Mouse (Mus musculus) kidney, adult 9 months (tissue): Measurements from ENCODE around the gene Rtl8b.
"Not testable (repeated sequence)": the region's sequence is repeated elsewhere in the genome, so short reads cannot be mapped to it uniquely, and the experiment has no call there.

Experiments used
- DNase-seq: peaks from one replicate; pipeline ENCODE4 v3.0.0; 2022

Rtl8b gene

DNA sequence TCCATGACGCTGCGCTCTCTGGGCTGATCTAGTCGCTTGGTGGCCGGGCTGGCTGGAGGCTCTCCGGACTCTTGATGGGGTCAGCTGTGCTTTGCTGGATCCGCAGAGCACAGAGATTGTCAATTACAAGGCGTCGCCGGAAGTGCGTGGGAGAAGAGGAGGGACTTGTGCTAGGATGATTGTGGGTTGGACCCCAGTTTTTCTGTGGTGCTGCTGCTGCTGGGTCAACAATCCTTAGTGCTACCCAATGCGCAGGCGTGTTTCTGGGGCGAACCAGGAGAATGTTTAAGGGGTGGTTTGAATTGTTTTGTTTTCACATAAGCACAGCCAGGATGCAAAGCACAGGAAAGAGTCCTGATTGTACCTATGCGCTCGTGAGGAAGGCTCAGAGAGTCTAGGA lies at the start of gene Rtl8b:
Rtl8b (minus strand) TSS at position 115 of the 400 bp plus-strand sequence.
- peak; percentile 84 for DNase-seq

DNA sequence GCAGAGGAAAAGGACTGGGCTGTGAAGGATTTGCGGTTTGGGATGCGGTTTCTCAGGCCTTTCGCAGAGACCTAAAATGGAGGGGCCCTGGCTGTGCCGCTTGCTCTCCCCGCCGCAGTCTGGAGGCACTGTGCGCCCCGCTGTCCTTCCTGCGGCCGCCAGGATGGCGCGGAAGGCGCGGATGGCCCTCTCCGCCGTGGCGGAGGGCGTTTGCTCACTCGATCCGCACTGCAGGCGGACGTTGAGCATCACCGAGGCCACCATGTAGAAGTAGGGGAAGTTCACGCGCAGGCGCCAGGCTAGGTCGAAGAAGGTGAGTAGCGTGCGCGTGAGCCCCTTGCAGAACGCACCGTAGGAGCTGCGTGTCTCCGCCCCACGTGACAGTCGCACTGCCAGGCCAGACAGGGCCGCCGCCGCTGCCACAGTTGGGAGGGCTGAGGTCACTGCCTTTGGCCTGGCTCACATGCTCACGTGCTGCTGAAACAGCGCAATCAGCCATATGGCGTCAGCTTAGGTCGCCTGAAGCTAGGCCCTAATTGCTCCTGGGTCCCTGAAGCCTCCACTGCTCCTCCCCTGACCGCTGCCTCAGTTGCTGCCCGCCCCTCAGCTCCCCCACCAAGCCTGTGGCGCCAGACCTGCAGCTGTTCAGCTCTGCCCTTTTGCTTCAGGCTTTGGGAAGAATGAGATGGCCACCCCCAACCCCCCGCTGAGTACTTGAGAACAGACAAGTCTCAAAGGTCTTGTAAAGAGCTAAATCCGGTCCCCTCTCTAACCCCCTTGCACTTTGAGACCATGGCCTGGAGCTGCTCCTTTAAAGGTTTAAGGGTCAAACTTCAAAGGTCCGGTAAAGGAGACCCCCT lies 46.3 kb upstream of the Rtl8b start:
- peak; percentile 80 for DNase-seq

DNA sequence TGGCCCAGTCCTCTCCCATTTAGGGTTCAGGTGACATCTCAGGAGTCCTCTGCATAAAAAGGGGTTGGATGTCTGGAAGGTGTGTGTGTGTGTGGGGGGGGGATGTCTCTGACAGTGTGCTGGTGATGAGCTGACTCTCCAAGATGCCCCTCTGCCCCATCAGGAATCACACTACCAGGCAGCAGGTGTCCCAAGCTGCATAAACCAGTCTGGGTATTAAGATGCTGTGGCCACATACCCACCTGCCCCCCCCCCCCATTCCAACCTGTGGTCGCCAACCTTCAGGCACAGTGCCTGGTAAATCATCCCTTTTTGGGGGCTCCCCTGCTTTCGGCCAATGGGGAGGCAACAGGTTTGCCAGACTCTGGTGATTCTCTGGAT lies 45.7 kb upstream of the Rtl8b start:
- no peak for DNase-seq

DNA sequence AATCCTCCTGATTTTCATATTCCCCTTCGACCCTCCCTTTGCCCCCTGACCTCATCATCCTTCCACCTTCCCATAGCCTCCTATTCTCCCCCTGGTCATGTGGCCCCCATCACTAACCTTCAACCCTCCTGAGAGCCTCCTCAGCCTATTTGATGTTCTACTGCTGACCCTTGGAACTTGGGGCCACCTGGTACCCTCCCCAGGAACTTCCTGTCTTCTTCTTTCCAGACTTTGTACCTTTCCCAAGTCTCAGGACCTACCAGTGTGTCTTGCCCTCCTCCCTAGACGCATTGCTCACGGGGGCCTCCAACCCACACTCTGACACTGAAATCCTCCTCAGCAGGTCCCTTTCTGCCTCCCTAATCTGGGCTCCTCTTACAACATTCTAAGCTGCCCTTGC lies 32.5 kb upstream of the Rtl8b start:
- DNase-seq, result peak; percentile 49

DNA sequence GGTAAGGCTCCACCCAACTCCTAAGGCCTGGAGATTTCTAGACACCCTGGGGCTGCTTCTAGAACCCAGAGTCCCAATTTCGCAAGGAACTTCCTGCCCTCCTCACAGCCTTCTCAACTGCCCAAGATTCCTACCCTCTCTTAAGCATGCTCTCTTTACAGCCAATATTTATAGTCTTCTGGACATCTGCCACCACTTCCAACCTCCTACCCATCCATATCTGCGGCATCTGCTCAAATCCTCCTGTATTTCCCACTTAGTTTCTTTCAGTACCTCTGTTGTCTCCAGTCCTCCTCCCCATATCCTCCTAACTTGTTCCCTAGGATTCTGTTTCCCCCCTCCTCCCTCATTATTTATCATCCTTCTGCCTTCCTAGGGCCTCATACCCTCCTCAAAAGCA lies 29.0 kb upstream of the Rtl8b start:
- no peak for DNase-seq

DNA sequence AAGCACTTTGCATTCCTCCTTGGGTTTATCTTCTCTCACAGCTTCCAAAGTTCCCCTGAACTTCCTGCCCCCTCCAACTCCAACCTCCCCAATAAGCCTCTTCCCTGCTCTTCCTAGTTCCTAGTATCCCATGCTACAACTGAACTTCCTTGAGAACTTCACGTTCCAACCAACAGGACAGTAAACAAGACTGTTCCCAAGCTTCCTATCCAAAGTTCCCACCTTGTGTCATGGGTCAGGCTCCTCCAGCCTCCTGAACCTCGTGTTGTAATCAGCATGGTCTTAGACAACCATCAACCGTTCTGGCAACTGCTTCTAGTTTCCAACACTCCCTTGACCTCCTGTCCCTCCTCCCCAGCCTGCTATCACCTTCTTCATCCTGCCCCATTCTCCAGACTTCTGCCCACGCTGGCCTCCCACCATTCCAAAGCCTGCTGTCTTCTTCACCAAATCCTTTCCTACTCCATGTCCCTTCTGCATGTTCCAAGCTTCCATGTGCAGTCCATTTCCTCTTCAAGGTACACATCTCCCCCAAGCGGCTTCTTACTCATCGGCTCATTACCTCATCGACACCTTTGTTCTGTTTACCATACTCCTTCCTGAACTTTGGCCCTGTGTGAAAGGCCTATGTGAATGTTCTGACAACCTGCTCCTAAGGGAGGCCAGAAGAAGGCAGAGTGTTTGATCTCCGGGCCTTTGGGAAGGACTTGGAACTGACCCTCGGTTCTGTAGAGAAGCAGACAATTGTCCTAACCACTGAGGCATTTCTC lies 24.0 kb upstream of the Rtl8b start:
- peak; percentile 41 for DNase-seq

DNA sequence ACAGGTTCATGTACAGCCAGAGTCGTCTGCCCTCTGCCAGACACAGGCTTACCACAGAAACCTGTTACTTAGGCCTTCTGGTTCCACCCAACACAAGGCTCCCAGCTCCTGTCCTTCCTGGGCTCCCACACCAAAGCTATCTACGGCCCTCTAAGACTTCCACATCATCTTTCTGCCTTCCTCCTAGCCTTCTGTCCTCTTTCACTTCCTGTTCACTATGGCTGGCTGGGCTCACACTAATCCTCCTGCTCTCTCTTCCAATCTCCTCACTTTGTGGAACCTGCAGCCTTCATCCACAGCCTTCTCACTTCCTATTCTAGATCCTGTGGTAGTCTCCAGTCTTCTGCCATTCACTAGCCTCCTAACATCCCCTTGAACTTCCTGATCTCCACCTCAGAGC lies 22.9 kb upstream of the Rtl8b start:
- DNase-seq, result no peak

DNA sequence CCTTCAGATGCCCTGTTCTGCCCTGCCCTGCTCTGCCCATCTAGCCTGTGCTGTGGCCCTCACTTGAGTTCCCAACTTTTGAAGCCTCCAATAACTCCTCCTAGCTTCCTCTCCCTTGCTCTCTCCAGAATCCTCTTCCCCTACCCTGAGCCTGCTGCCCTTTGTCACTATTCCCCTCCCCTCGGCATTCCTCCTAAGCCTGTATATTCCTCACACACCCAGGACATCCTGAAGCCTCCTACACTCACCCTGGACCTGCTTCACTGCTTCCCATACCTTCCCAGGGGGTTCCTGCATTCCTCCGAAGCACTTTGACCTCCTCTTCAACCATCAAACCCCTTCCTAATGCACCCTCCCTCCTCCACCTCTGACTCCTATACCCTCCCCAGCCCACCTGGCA lies 21.9 kb upstream of the Rtl8b start:
- DNase-seq, result no peak

DNA sequence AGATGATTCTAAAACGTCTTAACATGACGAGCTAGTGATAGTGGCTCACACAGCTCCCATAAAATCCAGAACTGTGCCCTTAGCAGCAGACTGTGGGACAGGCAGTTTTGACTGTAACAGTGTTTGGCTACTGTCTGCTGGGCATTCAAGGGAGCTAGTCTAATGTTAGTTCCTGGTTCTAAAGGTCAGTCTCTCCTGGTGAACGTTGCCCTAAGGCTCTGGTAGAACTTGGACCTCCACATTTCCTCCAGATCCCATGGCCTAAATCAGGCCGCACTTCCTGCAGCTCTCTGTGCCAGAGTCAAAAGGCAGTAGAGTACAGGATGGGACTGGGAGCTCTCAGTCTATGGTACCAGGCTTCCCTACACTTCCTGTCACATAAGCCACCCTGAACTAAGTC lies 14.5 kb upstream of the Rtl8b start:
- peak; percentile 71 for DNase-seq

DNA sequence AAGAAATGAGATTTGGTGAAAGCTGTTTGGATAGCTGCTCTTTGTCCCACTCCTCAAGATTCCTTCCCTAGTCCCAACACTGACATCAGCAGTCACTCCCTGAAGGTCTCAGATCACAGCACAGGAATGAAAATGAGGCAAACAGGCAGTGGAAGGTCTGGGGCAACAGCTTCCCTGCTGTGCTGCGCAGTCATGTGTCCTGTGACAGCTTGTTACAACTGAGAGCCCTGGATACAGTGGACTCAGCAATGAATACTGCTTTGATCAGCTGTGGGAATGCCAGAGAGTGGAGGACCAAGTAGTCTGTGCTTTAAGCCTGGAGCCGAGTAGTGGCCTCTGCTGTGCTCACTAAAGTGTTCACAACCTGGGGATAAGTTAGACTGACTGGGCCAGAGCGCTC lies 12.4 kb upstream of the Rtl8b start:
- peak; percentile 33 for DNase-seq

DNA sequence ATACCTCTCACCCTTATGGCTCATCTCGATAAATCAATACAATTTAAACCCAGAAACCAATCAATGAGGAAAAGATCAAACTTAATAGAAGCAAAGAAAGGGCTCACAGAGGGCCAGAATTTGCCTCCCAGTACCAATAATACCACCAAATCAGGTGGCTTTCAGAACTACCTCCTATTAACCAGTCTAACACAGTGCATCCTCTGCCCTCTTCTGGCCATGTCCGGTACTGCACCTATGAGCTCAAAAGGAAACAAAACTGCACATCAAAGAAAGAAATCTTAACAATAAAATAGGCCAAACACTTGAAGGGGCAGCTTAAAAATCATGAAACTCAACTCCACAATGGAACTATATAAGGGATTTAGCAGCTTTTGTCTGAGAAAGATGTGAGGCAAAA lies 6.7 kb upstream of the Rtl8b start:
- DNase-seq, result peak; percentile 74

DNA sequence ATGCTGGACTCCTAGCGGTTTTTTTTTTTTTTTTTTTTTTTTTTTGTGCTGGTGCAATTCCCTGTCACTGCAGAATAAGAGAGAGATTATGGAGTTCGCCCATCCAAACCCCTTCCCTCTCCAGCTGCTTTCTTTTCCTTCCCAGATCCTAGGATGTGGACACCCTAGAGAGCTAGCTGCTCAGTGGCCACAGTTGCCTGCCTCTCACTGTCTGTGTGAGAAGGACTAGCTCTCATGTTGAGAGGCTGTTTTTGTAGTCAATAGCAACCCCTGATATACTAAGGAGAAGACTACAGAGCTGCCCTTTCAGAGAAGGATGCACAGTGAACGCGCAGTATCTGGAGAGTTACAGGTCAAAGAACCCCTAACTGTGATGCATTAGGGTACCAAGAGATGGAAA lies 488 bp upstream of the Rtl8b start:
- not testable (repeated sequence) for DNase-seq

DNA sequence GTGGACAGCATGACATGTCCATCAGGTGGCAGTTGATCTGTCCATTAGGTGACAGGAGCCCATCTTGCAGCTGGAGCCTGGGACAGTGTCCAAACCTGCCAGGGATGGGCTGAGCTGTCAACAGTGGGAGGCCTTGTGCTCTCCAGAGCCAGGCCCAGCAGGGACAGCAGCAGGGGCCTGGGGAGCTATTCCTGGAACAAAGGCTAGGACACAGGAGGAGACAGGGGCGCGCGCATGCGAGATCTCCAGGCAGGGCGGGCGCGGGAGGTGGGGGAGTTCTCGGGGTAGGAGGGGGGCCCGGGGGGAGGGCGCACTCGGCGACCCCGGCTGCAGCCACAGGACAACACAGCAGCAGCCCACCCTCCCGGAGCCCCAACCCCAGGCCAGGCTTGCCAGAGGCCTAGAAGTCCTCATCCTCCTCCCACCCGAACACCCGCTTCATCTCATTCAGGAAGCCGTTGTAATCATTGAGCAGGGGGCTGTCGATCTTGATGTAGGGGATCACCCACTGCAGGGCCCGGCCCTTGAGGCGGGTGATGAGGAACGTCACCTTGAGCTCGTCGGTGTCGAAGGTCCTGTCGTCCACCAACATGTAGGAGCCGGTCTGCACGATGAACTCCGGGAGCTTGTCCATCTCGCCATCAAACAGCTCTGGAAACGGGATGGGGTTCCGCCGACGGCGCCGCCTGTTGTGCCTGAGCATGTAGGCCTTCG lies 494 bp downstream of the Rtl8b start:
- DNase-seq, result not testable (repeated sequence)

DNA sequence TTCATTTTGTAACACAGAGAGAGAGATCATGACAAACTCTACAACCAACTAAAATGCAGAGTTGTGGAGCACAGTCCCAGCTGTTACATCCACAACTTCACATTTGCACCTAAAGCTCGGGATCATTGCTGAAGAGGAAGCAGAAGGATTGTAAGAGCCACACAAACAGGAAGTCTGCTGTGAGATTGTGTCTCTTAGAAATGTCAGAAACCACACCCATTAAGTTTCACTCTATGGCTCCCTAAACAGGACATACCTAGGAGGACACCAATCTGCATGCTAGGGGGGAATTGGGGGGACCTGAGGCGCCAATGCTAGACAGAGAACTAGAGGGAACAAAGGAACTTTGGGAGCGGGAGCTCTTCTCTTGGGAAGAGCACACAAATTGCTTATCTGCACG lies 17.3 kb downstream of the Rtl8b start:
- DNase-seq, result not testable (repeated sequence)

DNA sequence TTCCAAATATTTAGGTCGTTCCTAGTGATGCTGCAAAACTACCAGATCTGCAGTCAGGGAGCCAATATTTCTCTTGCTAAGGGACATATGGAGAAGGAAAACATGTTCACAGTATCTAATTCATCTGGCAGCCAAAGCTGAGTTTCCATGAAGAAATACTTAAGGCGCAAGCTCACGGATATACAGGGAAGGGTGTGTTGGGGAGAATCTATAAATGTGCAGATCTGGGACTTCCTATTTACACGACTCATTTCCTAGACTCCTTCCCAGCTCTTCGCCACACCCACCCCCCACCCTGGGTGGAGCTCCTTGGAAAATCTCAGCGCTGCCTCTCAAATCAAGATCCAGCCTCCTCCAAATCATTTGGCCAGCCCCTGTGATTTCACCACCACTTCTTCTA lies 24.3 kb downstream of the Rtl8b start:
- no peak for DNase-seq

DNA sequence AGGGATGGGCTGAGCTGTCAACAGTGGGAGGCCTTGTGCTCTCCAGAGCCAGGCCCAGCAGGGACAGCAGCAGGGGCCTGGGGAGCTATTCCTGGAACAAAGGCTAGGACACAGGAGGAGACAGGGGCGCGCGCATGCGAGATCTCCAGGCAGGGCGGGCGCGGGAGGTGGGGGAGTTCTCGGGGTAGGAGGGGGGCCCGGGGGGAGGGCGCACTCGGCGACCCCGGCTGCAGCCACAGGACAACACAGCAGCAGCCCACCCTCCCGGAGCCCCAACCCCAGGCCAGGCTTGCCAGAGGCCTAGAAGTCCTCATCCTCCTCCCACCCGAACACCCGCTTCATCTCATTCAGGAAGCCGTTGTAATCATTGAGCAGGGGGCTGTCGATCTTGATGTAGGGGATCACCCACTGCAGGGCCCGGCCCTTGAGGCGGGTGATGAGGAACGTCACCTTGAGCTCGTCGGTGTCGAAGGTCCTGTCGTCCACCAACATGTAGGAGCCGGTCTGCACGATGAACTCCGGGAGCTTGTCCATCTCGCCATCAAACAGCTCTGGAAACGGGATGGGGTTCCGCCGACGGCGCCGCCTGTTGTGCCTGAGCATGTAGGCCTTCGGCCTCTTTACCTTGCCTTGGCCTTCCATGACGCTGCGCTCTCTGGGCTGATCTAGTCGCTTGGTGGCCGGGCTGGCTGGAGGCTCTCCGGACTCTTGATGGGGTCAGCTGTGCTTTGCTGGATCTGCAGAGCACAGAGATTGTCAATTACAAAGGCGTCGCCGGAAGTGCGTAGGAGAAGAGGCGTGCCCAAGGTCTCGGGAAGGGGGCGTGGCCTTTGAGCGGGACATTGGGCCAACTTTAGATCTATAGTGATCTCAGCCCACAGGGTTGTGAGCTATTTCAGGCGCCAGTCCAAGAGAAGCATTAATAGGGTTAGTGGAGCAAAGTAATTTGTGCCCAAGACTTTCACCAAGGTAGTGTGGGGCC lies 26.9 kb downstream of the Rtl8b start, which contains the start of gene Rtl8a:
Rtl8a (minus strand) TSS at position 703 of the 982 bp plus-strand sequence.
- peak; percentile 82 for DNase-seq

DNA sequence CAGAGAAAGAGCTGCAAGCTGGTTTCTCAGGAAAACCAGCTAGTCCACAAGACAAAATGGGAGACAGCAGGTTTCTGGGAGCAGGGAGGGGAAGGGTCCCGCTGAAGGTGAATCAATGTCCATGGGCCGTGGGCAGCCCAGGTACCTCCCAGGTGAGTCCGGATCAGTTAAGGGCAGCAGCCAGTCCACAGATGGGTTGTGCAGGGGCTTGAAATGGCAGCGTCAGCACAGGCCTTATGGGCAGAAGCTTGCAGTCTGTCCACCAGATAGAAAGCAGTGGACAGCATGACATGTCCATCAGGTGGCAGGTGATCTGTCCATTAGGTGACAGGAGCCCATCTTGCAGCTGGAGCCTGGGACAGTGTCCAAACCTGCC lies 27.6 kb downstream of the Rtl8b start:
- not testable (repeated sequence) for DNase-seq

DNA sequence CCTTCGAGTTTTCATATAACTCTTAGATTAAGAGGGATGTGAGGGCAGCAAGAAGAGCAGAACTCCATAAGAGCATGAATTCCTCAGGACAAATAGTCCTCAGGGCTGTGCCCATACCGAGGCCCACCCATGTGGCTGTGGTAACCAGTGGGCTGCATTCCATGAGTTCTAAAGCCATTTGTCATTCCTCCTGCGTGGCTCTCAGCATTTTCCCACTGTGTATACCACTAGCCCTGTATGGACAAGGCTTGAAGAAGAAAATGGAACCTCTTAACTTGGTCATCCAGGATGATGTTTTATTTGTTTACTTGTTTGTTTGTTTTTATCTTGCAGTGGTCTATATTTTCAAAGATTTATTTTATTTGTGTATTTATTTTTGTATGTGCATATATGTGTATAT lies 32.1 kb downstream of the Rtl8b start:
- DNase-seq, result not testable (repeated sequence)
